Mouse (Mus musculus) heart, postnatal 10 days (tissue): ENCODE data around the gene Gm20914. TPM values are rescaled to one million over a fixed set of nuclear protein-coding genes. Genes with fewer than 3 reads are reported as not detected.
"Not testable (repeated sequence)": the region's sequence is repeated elsewhere in the genome, so short reads cannot be mapped to it uniquely, and the experiment has no call there.

Source experiments
- DNase-seq, 2 experiments: peaks; one replicate each; pipeline ENCODE4 v3.0.0; 2021
- intact Hi-C: fragments of 180-260 bp; cut with DNase I; formaldehyde crosslinking; loops from one replicate; pipeline ENCODE4 v1.15.1; 2025
- total RNA-seq, 2 experiments: library from RNA; stranded (reverse); gene quantifications; 2 replicates each; pipeline ENCODE4 v1.2.3; 2021

The Gm20914 gene
- not detected for total RNA-seq

GRCm38 (mm10) chrY:5725678-5726077 is at the start of gene Gm20914:
Gene Gm20914 (plus strand): TSS chrY:5725978.
- intact Hi-C loops, DNase-seq: not testable (repeated sequence)

Other genes with a start within 250 kb of the Gm20914 start
- not detected for gene Gm21854, start 69.0 kb upstream of the Gm20914 start, total RNA-seq
- not detected for gene Gm28171, start 67.4 kb downstream of the Gm20914 start, total RNA-seq
- not detected for gene Gm21778, start 216.5 kb downstream of the Gm20914 start, total RNA-seq